Mouse (Mus musculus): ENCODE results near the gene Nup205. TPM values are rescaled to one million over a fixed set of nuclear protein-coding genes. Genes with fewer than 3 reads are reported as not detected.
A peak's percentile ranks its signal among the peaks of the same experiment; 100 is the strongest.

Nup205 gene
- total RNA-seq, 2 experiments from 2014 or later, result 69.6 to 87.1 TPM

DNA sequence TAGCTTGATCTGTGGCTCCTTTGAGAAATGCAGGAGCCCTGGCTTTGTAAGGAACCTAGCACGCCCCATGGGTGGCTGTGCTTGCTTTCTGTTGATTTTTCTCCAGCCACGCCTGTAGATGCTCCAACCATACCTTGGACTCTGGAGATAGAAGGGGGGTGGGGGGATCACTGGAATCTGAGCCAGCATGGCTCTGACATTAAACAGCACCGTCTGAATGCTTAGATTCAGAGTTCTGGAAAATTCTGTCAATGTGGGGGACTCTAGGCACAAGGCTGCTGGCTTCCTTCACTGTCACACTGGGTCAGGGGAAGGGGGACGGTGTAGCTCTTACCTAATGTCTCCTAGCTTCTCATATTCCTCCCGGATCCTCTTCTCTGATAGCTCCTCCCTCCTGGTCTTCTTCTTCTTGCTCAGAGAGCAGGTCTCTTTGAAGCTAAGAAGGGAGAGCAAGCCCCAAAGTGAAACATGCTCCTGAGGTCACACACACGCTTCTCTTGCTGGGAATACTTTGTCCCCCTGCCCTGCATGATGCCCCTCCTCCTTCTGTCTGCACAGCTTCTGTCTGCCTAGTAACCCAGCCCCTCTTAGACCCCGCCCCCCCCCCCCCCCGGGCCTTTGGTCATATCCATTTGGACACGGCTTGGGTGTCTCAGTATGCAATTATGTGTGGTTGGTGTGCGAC is 100.8 kb downstream of the Nup205 start:
- ATAC-seq (replicated peaks; ENCODE audit: poor library complexity), result no peak

GRCm38 (mm10) chr6:35279306-35279705 is 102.1 kb downstream of the Nup205 start:
- no peak for ATAC-seq (replicated peaks; ENCODE audit: poor library complexity)

DNA sequence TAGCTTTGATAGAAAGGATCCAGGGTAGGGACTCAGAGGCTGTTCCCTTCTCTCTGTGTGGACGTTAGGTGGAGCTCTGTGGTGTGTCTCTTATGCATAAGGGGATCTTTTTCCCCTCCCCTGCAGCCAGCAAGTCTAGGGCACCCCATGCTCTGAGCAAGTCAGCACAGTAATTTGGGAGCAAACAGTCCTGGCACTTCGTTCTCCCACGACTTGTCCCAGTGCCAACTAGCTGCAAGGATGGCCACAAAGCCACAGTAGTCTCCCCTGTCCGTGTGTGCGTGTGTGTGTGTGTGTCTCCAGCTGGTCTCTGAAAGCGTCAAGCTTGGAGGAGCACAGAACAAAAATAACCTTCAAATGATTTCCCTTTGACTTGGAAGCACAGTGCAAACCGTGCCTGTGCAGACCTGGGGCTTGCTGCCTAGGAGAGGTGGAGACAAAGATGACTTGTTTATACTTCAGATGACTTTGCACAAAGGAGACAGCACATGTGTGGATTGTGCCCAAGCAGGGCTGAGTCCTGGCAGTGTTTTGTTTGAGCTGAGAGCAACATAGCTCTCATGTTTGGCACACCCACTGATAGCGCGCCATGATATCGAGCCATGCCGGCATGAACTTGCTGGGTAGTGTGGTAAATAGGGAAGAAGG is 111.0 kb downstream of the Nup205 start:
- peak; percentile 74 for ATAC-seq (replicated peaks; ENCODE audit: poor library complexity)

GRCm38 (mm10) chr6:35288920-35289319 is 111.7 kb downstream of the Nup205 start:
- ATAC-seq (replicated peaks; ENCODE audit: poor library complexity), result no peak

GRCm38 (mm10) chr6:35289676-35290075 is 112.5 kb downstream of the Nup205 start:
- ATAC-seq (replicated peaks; ENCODE audit: poor library complexity), result 0 out of 2 replicates have a peak, but pooled peaks have one; percentile 13

DNA sequence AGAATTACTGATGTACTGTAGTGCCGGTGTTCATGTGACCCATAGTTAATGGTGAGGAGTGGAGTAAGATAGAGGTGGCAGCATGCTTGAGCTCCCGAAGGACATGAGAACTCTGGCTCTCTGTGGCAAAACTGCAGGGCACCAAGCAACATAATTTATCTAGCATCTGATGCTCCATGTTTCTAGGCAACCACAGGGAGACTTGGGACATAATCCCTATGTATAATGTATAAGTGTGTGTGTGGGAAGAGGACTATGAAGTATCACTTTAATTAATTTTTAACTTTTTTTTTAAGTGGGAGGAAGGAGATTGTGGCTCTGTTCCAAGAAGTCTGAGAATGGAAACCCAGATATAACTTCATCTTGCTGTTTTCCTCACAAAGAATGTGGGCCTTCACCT is 117.7 kb downstream of the Nup205 start:
- no peak for ATAC-seq (replicated peaks; ENCODE audit: poor library complexity)

GRCm38 (mm10) chr6:35297001-35297400 is 119.8 kb downstream of the Nup205 start:
- no peak for ATAC-seq (replicated peaks; ENCODE audit: poor library complexity)

Other genes with a start within 250 kb of the Nup205 start
- gene Slc23a4, start 189.0 kb upstream of the Nup205 start, total RNA-seq (2015), result 0.42 TPM in 1 of 2 replicates, not detected in the other
- 0.10 TPM in 1 of 2 replicates, not detected in the other for gene Slc23a4, start 189.0 kb upstream of the Nup205 start, total RNA-seq (2017)
- gene Cnot4, start 43.7 kb upstream of the Nup205 start, total RNA-seq (2015), result 56.9 and 59.5 TPM in 2 replicates
- gene Cnot4, start 43.7 kb upstream of the Nup205 start, total RNA-seq (2017), result 24.7 and 28.9 TPM in 2 replicates
- gene Slc13a4, start 130.7 kb downstream of the Nup205 start, total RNA-seq (2015), result not detected in 2 replicates
- not detected in 2 replicates for gene Slc13a4, start 130.7 kb downstream of the Nup205 start, total RNA-seq (2017)
- gene Fam180a, start 148.7 kb downstream of the Nup205 start, total RNA-seq (2015), result not detected in 2 replicates
- not detected in 2 replicates for gene Fam180a, start 148.7 kb downstream of the Nup205 start, total RNA-seq (2017)

Data from megakaryocyte progenitor cell, adult 5-6 weeks (primary cell).